Mouse (Mus musculus) heart, adult 2 months (tissue): ENCODE measurements around the gene Senp8. TPM values are rescaled to one million over a fixed set of nuclear protein-coding genes. Genes with fewer than 3 reads are reported as not detected.

ENCODE experiments used
- DNase-seq, 2 experiments: peaks; one replicate each; pipeline ENCODE4 v3.0.0; 2021
- H3K27ac ChIP-seq: fragments of 200-600 bp; 2 replicates; pipeline ENCODE4 v1.8.1; 2022
- H3K27me3 ChIP-seq: fragments of 200-500 bp; 2 replicates; pipeline ENCODE4 v1.6.1; 2012; ENCODE audit warnings: mild to moderate bottlenecking, low read length, inconsistent platforms, mixed read lengths; ENCODE audit not compliant: control insufficient read depth, insufficient read depth
- H3K36me3 ChIP-seq: fragments of 200-500 bp; 2 replicates; pipeline ENCODE4 v1.6.1; 2012; ENCODE audit warnings: low read length, inconsistent platforms; ENCODE audit not compliant: control insufficient read depth, insufficient read depth
- H3K4me1 ChIP-seq: fragments of 200-500 bp; 2 replicates; pipeline ENCODE4 v1.6.1; 2011; ENCODE audit warnings: low read length; ENCODE audit not compliant: control insufficient read depth, insufficient read depth
- H3K4me3 ChIP-seq: fragments of 200-600 bp; 2 replicates; pipeline ENCODE4 v1.8.1; 2022
- H3K79me2 ChIP-seq: fragments of 200-500 bp; replicated peaks from 2 replicates; pipeline ENCODE4 v1.6.1; 2012; ENCODE audit warnings: mild to moderate bottlenecking, inconsistent platforms, low read length, moderate library complexity, mixed read lengths; ENCODE audit not compliant: control insufficient read depth, insufficient read depth
- H3K9ac ChIP-seq: fragments of 200-500 bp; 2 replicates; pipeline ENCODE4 v1.6.1; 2012; ENCODE audit warnings: low read depth, mild to moderate bottlenecking, control low read depth, inconsistent platforms, low read length, mixed read lengths
- CTCF ChIP-seq: fragments of 200-600 bp; IDR thresholded peaks from 2 replicates; pipeline ENCODE4 v1.8.1; 2022; ENCODE audit warnings: antibody characterized with exemption, mild to moderate bottlenecking, moderate library complexity
- EP300 ChIP-seq: fragments of 200-500 bp; IDR thresholded peaks from 2 replicates; pipeline ENCODE4 v1.6.1; 2011; ENCODE audit warnings: low read depth, low read length, control low read depth; ENCODE audit not compliant: insufficient read depth
- POLR2A ChIP-seq: fragments of 200-500 bp; IDR thresholded peaks from 2 replicates; pipeline ENCODE4 v1.6.1; 2011; ENCODE audit warnings: mild to moderate bottlenecking, low read depth, low read length, control low read depth; ENCODE audit not compliant: insufficient read depth
- WGBS: fragments of 180-500 bp; shearing (Covaris S2); methylation state at CpG from one replicate; pipeline ENCODE4 v1.1.7; 2018; 5-methylcytosine and 5-hydroxymethylcytosine counted together
- intact Hi-C: fragments of 180-260 bp; cut with DNase I; formaldehyde crosslinking; loops from one replicate; pipeline ENCODE4 v1.15.1; 2025
- polyA plus RNA-seq: library from polyadenylated mRNA; depleted of rRNA; stranded (reverse); fragments of >200 nt; gene quantifications from 2 replicates; pipeline ENCODE4 v1.2.3, GENCODE M21; 2012; rRNA removed
- total RNA-seq, 2 experiments: library from RNA; stranded (reverse); gene quantifications; 2 replicates each; pipeline ENCODE4 v1.2.3; 2021

Gene Senp8
- total and polyA plus RNA-seq, 3 experiments = 4.2 to 8.3 (median 8.1) TPM

DNA sequence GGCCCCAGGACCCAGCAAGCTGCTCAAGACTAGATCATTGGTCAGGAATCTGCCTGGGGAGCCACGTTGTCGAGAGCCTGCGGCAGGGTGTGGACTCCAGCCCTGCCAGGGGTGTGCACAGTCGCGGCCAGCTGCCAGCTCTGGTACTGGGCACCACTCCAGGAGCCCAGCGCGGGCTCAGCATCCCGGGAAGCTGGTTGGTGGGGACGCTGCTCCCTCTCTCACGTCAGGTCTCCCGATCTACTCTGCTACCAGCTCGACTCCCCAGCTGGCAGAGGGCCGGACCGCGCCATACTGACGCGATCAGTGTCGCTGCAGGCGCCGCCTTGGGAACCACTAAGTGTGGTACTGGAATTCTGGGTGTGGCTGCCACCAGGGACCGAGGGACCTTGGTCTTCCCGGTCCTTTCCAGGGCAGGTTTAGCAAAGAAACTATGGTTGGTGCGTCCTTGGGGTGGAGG, 58.8 kb downstream of the Senp8 start:
- TF ChIP-seq POLR2A (no peak), EP300 (no peak), CTCF (no peak)
- no peaks in the 10 kb centered on the region for H3K36me3 ChIP-seq
- H3K79me2 ChIP-seq = no peaks in the 10 kb centered on the region
- DNase-seq = peak; percentile 84 to 87
- H3K4me1 ChIP-seq = peaks cover 4% of the 10 kb centered on the region
- intact Hi-C loops = no loop called here
- no peak overlapping the region for H3K27ac ChIP-seq
- H3K4me3 ChIP-seq = peak overlapping the region; percentile 27
- 1% methylated on average over 23 of the region's 23 CpGs for WGBS
- H3K9ac ChIP-seq = no peak overlapping the region; the same call in 1 of the 2 replicates
- no peaks in the 10 kb centered on the region for H3K27me3 ChIP-seq

DNA sequence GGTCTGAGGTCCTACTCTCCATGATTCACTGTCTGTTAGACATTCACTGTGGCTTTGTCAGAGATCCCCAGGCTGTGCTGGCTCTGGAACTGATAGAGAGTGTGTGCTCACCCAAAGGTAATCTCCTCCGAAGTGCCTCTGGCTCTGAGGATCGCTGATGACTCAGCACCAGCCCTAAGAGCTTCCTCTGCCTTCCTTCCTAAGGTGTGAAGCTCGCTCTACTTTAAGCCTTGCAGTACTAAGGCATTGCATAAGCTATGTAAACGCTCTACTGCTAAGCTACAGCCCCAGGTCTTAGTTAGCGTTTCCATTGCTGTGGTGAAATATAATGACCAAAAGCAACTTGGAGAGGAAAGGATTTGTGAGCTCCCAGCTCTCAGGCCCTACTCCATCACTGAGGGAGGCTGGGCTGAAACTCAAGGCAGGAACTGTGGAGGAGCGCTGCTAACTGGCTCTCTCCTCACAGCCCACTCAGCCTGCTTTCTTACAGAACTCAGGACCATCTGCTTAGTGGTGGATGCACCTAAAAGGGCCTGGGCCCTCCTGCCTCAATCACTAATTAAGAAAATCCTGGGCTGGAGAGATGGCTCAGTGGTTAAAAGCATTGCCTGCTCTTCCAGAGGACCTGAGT, 63.0 kb downstream of the Senp8 start:
- TF ChIP-seq CTCF (no peak), EP300 (no peak), POLR2A (no peak)
- Histone ChIP-seq H3K36me3 (no peaks in the 10 kb centered on the region), H3K4me1 (peaks cover 2% of the 10 kb centered on the region), H3K27ac (no peak overlapping the region), H3K27me3 (no peaks in the 10 kb centered on the region), H3K9ac (no peak overlapping the region), H3K79me2 (no peaks in the 10 kb centered on the region), H3K4me3 (no peak overlapping the region)
- DNase-seq = no peak
- 31% methylated on average over 6 of the region's 6 CpGs for WGBS
- intact Hi-C loops = no loop called here

Other genes starting within 250 kb of the Senp8 start
- 10 to 100 TPM; 46.9 to 51.7 TPM for gene Hexa, start 211.2 kb downstream of the Senp8 start, total RNA-seq
- 50.6 and 64.4 TPM in 2 replicates for gene Hexa, start 211.2 kb downstream of the Senp8 start, polyA plus RNA-seq
- gene Tmem202, start 210.9 kb downstream of the Senp8 start, total RNA-seq = under 1 TPM; 0.37 to 0.84 TPM
- 0.16 and 0.29 TPM in 2 replicates for gene Tmem202, start 210.9 kb downstream of the Senp8 start, polyA plus RNA-seq
- gene Celf6, start 172.8 kb downstream of the Senp8 start, total RNA-seq = not detected
- gene Celf6, start 172.8 kb downstream of the Senp8 start, polyA plus RNA-seq = 0.18 TPM in 1 of 2 replicates, not detected in the other
- gene Parp6, start 133.4 kb downstream of the Senp8 start, total RNA-seq = 10 to 100 TPM; 16.4 to 16.5 TPM
- 24.2 and 40.3 TPM in 2 replicates for gene Parp6, start 133.4 kb downstream of the Senp8 start, polyA plus RNA-seq
- gene Pkm, start 94.3 kb downstream of the Senp8 start, total RNA-seq = 1,000 to 10,000 TPM; 1,073 to 1,081 TPM
- gene Pkm, start 94.3 kb downstream of the Senp8 start, polyA plus RNA-seq = 1,773 and 1,838 TPM in 2 replicates
- gene Gramd2, start 70.6 kb downstream of the Senp8 start, total RNA-seq = not detected
- 0.26 and 1.3 TPM in 2 replicates for gene Gramd2, start 70.6 kb downstream of the Senp8 start, polyA plus RNA-seq
- gene Myo9a, start 186 bp upstream of the Senp8 start, total RNA-seq = 10 to 100 TPM; 11.0 to 13.1 TPM
- 1.9 and 6.6 TPM in 2 replicates for gene Myo9a, start 186 bp upstream of the Senp8 start, polyA plus RNA-seq
- gene Nr2e3, start 209.9 kb upstream of the Senp8 start, total RNA-seq = not detected
- not detected in 2 replicates for gene Nr2e3, start 209.9 kb upstream of the Senp8 start, polyA plus RNA-seq